Mouse (Mus musculus): ENCODE measurements around the gene Taf1c. TPM values are rescaled to one million over a fixed set of nuclear protein-coding genes. Genes with fewer than 3 reads are reported as not detected.
A peak's percentile ranks its signal among the peaks of the same experiment; 100 is the strongest.

The Taf1c gene
- 14.1 and 14.7 TPM in 2 replicates for polyA plus RNA-seq (2015; fragmentation: Nextera tagmentation; extraction: Ambion mirVana)

DNA sequence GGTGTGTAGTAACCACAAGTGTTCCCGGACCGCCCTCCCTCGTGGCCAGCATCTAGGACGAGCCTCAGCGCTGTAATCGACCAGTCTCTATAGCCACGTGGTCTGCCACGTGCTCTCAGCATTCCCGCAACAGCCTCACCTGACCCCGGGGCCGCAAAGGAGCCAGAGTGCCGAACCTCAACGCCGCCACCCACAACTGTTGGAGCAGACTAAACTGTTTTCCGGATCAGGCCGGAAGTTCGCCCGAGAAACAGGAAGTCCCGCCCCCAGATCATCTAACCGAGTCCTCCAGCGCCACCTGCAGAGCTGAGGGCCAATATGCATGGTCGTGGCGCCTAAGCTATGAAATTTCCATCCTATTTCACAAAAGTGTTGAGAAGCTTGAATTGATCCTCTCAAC, at the start of gene Taf1c:
Gene Taf1c (minus strand): TSS at position 227 of the 400 bp plus-strand sequence.
- ATAC-seq (ENCODE audit: low FRiP score, low read depth) = peak; percentile 83
- H3K36me3 ChIP-seq = peaks cover 13% of the 10 kb centered on the region
- no peaks in the 10 kb centered on the region for H3K9me3 ChIP-seq

DNA sequence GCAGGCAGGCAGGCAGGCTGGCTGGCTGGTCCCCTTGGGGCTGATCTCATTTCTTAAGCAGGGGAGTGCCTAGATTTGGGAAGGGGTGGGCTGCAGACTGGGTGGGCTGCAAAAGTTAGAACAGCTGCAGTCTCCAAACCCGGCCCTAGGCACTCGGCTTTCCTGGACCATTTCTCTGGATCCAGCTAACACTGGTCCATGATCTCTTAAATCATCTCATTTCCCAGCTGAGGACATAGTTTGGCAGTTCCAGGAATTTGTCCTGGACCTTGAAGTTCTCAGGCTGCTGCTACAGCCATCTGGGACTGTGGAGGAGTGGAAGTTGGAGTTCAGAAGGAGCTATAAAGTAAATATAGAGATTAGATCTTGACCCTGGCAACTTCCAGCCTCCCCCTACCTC, 46.3 kb upstream of the Taf1c start:
- 81% methylated on average over 2 of the region's 2 CpGs for WGBS
- no peak overlapping the region for H3K27ac ChIP-seq (replicated peaks)
- no peak for ATAC-seq (ENCODE audit: low FRiP score, low read depth)
- no peaks in the 10 kb centered on the region for H3K9me3 ChIP-seq
- H3K4me3 ChIP-seq = no peak overlapping the region
- H3K27me3 ChIP-seq = no peaks in the 10 kb centered on the region
- H3K4me1 ChIP-seq (replicated peaks) = no peaks in the 10 kb centered on the region; the same call in 1 of the 2 replicates
- no peak overlapping the region for H3K4me2 ChIP-seq
- no peak overlapping the region for H3K9ac ChIP-seq
- no peaks in the 10 kb centered on the region for H3K36me3 ChIP-seq

More for the DNA sequence above, at the start of gene Taf1c:
- H3K27me3 ChIP-seq = no peaks in the 10 kb centered on the region
- peak within 1 kb of the TSS; percentile 65 for H3K4me3 ChIP-seq
- under 1% methylated on average over 23 of the region's 23 CpGs for WGBS
- H3K4me2 ChIP-seq = peak within 1 kb of the TSS; percentile 88
- H3K27ac ChIP-seq (replicated peaks) = peak within 1 kb of the TSS; percentile 37
- H3K4me1 ChIP-seq (replicated peaks) = peaks cover 14% of the 10 kb centered on the region
- peak within 1 kb of the TSS; percentile 69 for H3K9ac ChIP-seq

DNA sequence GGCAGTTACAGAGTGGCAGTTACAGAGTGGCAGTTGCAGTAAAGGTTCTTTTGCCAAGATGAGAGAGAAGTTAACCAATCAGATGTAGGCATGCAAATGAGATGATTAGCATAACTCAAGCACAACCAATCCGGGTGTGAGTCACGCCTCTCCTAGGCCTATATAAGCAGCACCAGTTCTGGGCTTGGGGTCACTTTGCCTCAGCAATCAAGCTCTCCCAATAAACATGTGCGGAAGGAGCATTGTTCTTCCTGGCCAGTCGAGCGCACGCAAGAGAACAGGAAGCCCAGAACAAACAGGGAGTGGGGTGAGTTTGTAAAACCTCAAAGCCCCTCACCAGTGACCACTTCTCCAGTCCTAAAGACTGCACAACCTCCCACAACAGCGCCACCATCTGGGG, 41.8 kb upstream of the Taf1c start:
- 87% methylated on average over 7 of the region's 7 CpGs for whole genome bisulfite sequencing
- H3K36me3 ChIP-seq = no peaks in the 10 kb centered on the region
- peaks cover 21% of the 10 kb centered on the region for H3K4me1 ChIP-seq (replicated peaks)
- no peak overlapping the region for H3K4me3 ChIP-seq
- no peak overlapping the region for H3K4me2 ChIP-seq
- no peaks in the 10 kb centered on the region for H3K9me3 ChIP-seq
- H3K27me3 ChIP-seq = no peaks in the 10 kb centered on the region
- ATAC-seq (ENCODE audit: low FRiP score, low read depth) = no peak
- H3K9ac ChIP-seq = no peak overlapping the region
- no peak overlapping the region for H3K27ac ChIP-seq (replicated peaks)

DNA sequence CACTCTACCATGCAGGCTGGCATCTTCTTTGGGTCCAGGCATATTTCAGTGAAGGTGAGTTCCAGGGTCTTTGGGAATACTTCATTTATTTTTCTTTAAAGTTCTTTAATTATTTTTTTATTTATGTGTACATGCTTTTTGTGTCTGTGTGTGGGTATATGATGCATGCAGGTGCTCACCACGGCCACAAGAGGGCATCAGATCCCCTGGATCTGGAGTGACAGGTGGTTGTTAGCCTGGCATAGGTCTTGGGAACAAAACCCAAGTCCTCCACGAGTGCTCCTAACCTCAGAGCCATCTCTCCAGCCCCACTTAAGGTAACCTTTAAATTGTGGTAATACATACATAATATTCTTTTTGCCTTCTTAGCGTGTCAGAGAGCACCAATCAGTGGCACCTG, 41.2 kb upstream of the Taf1c start:
- Histone ChIP-seq H3K27ac (replicated peaks) (peak overlapping the region; percentile 75; the same call in 1 of the 2 replicates), H3K27me3 (no peaks in the 10 kb centered on the region), H3K4me3 (no peak overlapping the region), H3K36me3 (no peaks in the 10 kb centered on the region), H3K9me3 (no peaks in the 10 kb centered on the region), H3K4me1 (replicated peaks) (peaks cover 21% of the 10 kb centered on the region), H3K4me2 (no peak overlapping the region), H3K9ac (no peak overlapping the region)
- WGBS = 80% methylated on average over 3 of the region's 3 CpGs
- ATAC-seq (ENCODE audit: low FRiP score, low read depth) = no peak

DNA sequence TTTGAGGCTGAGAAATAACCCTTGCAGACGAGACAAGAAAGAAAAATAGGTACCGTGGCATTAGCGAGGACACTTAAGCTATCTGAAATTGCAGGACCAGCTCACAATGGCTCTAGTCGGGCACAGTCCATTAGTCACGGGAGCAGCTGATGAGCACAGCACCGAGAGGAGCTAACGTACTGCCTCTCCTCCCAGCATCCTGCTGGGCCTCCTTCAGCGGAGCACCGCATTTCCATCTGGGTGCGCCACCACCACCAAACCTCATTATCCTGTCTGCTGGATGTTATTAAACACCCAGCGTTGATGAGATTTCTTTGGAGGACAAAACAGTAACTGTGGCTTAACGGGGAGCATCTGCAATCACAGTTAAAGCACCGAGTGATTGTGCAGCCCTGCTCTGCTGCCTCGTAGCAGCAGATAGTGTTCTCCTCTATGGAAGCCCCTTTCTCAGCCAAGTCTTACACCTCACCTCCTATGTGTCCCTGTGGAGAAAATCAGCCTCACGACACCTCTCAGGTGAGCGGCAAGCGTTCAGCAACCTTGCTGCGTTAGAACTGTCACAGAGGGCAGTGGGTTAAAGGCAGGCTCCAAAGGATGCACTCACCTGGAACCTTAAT, 40.1 kb upstream of the Taf1c start:
- 0 out of 2 replicates have a peak overlapping the region, but pooled peaks have one; percentile 1 for H3K4me2 ChIP-seq
- H3K36me3 ChIP-seq = no peaks in the 10 kb centered on the region
- ATAC-seq (ENCODE audit: low FRiP score, low read depth) = peak; percentile 73
- WGBS = 37% methylated on average over 18 of the region's 18 CpGs
- H3K27ac ChIP-seq (replicated peaks) = peak overlapping the region; percentile 75
- no peak overlapping the region for H3K4me3 ChIP-seq
- H3K27me3 ChIP-seq = no peaks in the 10 kb centered on the region
- H3K4me1 ChIP-seq (replicated peaks) = peaks cover 21% of the 10 kb centered on the region
- no peaks in the 10 kb centered on the region for H3K9me3 ChIP-seq
- H3K9ac ChIP-seq = no peak overlapping the region

DNA sequence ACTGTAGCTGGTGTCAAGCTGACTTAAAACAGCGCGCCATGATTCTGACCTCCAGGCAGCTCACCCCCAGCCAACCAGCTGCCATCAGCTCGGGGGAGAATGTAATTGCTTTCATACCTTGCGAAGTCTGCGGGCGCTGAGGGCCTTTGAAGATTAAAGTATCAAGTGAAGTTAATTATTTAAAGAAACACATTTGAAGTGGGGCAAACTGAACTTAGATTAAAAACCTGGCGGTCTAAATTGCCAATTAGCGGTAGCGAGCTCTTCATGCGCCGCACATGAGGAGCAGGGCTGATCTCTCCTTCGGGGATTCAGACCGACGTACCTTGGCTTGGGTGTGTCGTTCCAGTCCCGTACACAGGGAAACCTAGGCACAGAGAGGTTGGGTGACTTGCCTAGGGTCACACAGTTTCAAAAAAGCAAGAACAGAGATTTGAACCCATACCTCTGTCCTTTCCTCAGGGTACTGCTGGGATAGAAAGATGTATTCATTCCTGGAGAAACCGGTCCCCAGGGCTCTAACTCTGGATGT, 39.5 kb upstream of the Taf1c start:
- no peaks in the 10 kb centered on the region for H3K9me3 ChIP-seq
- H3K4me1 ChIP-seq (replicated peaks) = peaks cover 21% of the 10 kb centered on the region
- ATAC-seq (ENCODE audit: low FRiP score, low read depth) = 0 out of 2 replicates have a peak, but pooled peaks have one; percentile 28
- H3K36me3 ChIP-seq = no peaks in the 10 kb centered on the region
- H3K27me3 ChIP-seq = no peaks in the 10 kb centered on the region
- H3K4me3 ChIP-seq = no peak overlapping the region
- H3K4me2 ChIP-seq = no peak overlapping the region
- 59% methylated on average over 17 of the region's 17 CpGs for WGBS
- no peak overlapping the region for H3K9ac ChIP-seq
- H3K27ac ChIP-seq (replicated peaks) = peak overlapping the region; percentile 75

DNA sequence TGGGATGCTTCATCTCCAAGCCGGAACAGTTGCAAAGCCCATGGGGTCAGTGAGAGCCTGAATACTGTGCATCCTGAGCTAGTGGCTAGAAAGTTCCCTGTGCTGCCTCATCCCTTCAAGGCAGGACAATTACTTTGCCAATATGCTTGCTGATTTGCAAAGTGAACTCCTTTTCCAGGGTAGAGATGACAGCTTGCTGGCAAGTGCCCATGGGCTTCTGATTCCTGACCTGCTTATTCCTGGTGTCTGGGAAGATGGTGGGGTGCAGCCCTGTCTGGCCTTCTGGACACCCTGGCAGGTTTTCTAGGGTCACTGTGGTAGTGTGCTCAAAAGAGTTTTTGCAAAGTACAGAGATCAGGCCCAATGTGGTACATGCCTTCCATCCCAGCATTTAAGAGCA, 37.9 kb upstream of the Taf1c start:
- Histone ChIP-seq H3K9ac (no peak overlapping the region), H3K4me1 (replicated peaks) (peaks cover 21% of the 10 kb centered on the region), H3K27ac (replicated peaks) (no peak overlapping the region), H3K4me3 (no peak overlapping the region), H3K27me3 (no peaks in the 10 kb centered on the region), H3K9me3 (no peaks in the 10 kb centered on the region), H3K36me3 (no peaks in the 10 kb centered on the region), H3K4me2 (no peak overlapping the region)
- WGBS = 90% methylated on average over 1 of the region's 1 CpGs
- ATAC-seq (ENCODE audit: low FRiP score, low read depth) = no peak

DNA sequence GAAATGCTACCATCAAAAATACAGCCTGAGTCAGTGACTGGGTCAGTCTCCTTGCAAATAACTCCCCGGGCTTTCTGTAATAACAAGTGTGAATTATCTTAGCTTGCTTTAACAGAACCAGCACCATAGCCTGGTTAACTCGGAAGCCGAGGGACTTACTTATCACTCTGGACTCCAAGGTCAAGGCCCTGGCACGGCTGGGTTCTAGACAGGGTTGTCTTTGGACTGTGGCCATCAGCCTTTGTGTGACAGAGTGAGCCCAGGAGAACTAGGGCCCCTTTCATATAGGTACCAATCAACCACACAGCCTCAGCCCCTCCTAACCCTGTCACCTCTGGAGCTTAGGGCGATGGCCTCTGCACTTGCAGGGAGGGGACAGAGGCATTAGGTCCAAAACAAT, 36.0 kb upstream of the Taf1c start:
- no peaks in the 10 kb centered on the region for H3K9me3 ChIP-seq
- no peaks in the 10 kb centered on the region for H3K27me3 ChIP-seq
- no peak overlapping the region for H3K4me2 ChIP-seq
- H3K36me3 ChIP-seq = no peaks in the 10 kb centered on the region
- ATAC-seq (ENCODE audit: low FRiP score, low read depth) = no peak
- H3K4me3 ChIP-seq = no peak overlapping the region
- WGBS = 87% methylated on average over 5 of the region's 5 CpGs
- no peak overlapping the region for H3K9ac ChIP-seq
- no peak overlapping the region for H3K27ac ChIP-seq (replicated peaks)
- H3K4me1 ChIP-seq (replicated peaks) = peaks cover 21% of the 10 kb centered on the region

DNA sequence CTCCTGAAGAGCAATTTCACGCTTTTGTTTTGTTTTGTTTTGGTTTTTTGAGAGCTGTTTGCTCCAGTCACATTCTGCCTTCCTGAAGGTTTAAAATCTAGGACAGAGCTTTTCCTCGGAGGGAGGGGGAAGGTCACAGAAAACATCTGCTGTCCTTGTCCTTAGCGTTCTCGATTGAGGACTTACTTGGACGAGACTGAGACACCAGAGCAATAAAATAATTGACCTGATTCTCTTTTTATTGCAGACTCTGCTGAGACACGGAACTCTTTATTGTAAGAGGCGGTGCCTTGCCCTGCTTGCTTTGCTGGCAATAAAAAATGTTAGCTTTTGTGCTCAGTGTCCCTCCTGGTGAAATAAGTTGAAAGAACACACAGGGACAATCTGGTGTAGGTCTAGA, 34.8 kb upstream of the Taf1c start:
- no peak for ATAC-seq (ENCODE audit: low FRiP score, low read depth)
- 62% methylated on average over 7 of the region's 7 CpGs for WGBS
- no peak overlapping the region for H3K9ac ChIP-seq
- no peaks in the 10 kb centered on the region for H3K9me3 ChIP-seq
- no peak overlapping the region for H3K4me3 ChIP-seq
- no peak overlapping the region for H3K4me2 ChIP-seq
- no peak overlapping the region for H3K27ac ChIP-seq (replicated peaks)
- H3K36me3 ChIP-seq = no peaks in the 10 kb centered on the region
- peaks cover 15% of the 10 kb centered on the region for H3K4me1 ChIP-seq (replicated peaks)
- no peaks in the 10 kb centered on the region for H3K27me3 ChIP-seq

DNA sequence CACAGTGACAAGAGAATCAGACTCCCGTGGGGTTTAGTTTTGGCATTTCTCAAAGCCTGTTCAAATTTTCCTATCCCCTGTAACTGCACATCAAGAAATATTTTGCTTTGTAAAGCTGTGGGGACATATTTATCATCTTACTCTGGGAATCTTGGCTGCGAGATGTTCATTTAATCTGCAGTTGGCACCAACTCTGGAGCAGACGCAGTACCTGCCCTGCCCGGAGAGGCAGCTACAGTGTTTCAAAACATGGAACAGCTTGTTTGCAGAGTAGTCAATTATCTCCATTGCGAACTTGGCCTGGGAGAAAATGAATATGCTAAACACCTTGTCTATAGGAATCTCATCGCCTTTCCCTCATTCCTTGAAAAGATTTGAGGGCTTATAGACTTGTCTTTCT, 33.2 kb upstream of the Taf1c start:
- Histone ChIP-seq H3K4me2 (no peak overlapping the region), H3K27ac (replicated peaks) (no peak overlapping the region), H3K4me1 (replicated peaks) (peaks cover 11% of the 10 kb centered on the region; the same call in 1 of the 2 replicates), H3K36me3 (no peaks in the 10 kb centered on the region), H3K9ac (no peak overlapping the region), H3K9me3 (no peaks in the 10 kb centered on the region), H3K27me3 (peaks cover 6% of the 10 kb centered on the region; the same call in 1 of the 2 replicates), H3K4me3 (no peak overlapping the region)
- 74% methylated on average over 6 of the region's 6 CpGs for WGBS
- ATAC-seq (ENCODE audit: low FRiP score, low read depth) = no peak

DNA sequence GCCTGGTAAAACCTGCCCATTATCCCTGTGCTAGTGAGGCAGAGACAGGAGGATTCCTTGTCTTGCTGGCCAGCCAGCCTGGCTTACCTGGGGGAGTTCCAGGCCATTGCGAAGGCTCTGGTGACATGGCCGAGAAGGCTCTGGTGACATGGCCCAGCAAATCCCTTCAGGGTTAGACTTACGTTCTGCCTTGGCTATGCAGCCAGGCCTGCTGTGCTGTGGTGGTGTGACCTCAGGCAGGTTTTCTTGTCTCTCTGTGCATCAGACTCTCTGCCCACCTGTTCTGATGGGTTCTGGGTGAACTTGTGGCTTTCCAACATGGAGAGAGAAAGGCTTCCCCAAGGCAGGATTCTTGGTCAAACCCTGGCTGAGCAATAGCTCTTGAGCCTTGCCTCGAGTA, 32.4 kb upstream of the Taf1c start:
- H3K4me2 ChIP-seq = no peak overlapping the region
- 94% methylated on average over 4 of the region's 4 CpGs for WGBS
- H3K4me1 ChIP-seq (replicated peaks) = peaks cover 11% of the 10 kb centered on the region; the same call in 1 of the 2 replicates
- H3K9ac ChIP-seq = no peak overlapping the region
- H3K4me3 ChIP-seq = no peak overlapping the region
- H3K27ac ChIP-seq (replicated peaks) = no peak overlapping the region
- H3K36me3 ChIP-seq = no peaks in the 10 kb centered on the region
- H3K27me3 ChIP-seq = peaks cover 7% of the 10 kb centered on the region; the same call in 1 of the 2 replicates
- ATAC-seq (ENCODE audit: low FRiP score, low read depth) = no peak
- H3K9me3 ChIP-seq = no peaks in the 10 kb centered on the region

DNA sequence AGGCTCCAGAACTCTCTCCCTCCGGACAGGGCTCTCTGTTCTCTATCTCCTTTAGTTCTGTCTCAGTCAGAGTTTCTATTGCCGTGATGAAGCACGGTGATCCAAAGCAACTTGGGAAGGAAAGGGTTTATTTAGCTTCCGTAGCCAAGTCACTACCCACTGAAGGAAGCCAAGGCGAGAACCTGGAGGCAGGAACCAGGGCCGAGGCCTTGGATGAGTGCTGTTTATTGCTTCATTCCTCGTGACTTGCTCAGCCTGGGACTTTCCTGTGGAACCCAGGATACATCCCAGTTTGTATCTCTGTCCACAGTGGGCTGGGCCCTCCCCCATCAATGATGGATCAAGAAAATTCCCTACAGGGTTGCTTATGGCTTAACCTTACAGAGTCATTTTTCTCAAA, 31.7 kb upstream of the Taf1c start:
- Histone ChIP-seq H3K4me1 (replicated peaks) (peaks cover 11% of the 10 kb centered on the region; the same call in 1 of the 2 replicates), H3K36me3 (no peaks in the 10 kb centered on the region), H3K4me2 (no peak overlapping the region), H3K4me3 (no peak overlapping the region), H3K9ac (no peak overlapping the region), H3K9me3 (no peaks in the 10 kb centered on the region), H3K27ac (replicated peaks) (no peak overlapping the region), H3K27me3 (peaks cover 7% of the 10 kb centered on the region; the same call in 1 of the 2 replicates)
- WGBS = 64% methylated on average over 7 of the region's 7 CpGs
- ATAC-seq (ENCODE audit: low FRiP score, low read depth) = no peak
